Mouse (Mus musculus): ENCODE measurements at regions not wholly inside any gene's neighbourhood (a gene's known extent, or its start where the extent isn't known, plus 50 kb on each side); places are given as distances from the start of the nearest gene placed in this dataset.

- DNase-seq (ENCODE audit: low spot score in 2 of 2), result no peak
These were observed 98.1 kb upstream of the Gm6657 start for GRCm38 (mm10) chr12:78095916-78096315.

DNA sequence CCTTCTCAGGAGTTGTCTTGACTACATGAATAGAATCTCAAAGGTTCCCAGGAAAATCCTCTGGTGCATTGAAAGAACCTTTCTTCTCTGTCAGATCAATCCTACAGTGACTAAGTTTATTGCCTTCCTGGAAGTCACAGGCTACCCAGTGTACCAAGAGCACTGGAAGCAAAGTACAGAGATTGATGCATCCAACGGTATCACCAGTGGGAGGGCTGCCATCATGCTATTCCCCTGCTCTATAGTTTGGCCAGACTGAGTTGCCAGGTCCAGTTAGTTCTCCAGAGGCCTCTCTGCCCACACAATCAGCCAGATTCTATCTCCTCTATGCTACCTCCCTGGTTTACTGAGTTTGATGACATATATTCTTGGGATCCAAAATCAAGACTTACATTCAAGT is 96.9 kb upstream of the Gm6657 start:
- no peak for DNase-seq (ENCODE audit: low spot score in 2 of 2)

GRCm38 (mm10) chr12:78097692-78098091 is 96.3 kb upstream of the Gm6657 start:
- no peak for DNase-seq (ENCODE audit: low spot score in 2 of 2)

DNA sequence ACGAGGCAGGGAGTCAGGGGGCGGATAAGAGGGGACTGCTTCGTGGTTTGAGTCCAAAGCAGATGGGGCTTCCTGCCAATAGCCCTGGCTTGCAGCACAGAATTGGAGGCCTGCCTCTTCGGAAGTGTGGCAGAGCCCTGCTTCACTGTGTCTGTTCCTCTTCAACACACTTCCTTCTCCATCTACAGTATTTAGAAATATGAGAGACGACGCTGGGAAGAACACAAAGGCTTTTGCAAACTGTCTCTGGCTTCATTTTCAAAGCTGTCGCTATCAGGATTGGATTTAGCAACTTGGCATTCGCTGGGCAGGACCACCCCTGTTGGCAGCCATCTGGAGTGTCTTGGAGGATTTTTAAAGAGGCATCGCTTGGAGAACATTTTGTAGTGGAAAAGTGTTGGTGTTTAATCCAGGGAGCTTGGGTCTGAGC is 95.3 kb upstream of the Gm6657 start:
- DNase-seq (ENCODE audit: low spot score in 2 of 2), result no peak

- DNase-seq (ENCODE audit: low spot score in 2 of 2), result no peak
These were observed 94.3 kb upstream of the Gm6657 start for GRCm38 (mm10) chr12:78099761-78100160.

- DNase-seq (ENCODE audit: low spot score in 2 of 2), result no peak
These were observed 93.3 kb upstream of the Gm6657 start for GRCm38 (mm10) chr12:78100756-78101155.

DNA sequence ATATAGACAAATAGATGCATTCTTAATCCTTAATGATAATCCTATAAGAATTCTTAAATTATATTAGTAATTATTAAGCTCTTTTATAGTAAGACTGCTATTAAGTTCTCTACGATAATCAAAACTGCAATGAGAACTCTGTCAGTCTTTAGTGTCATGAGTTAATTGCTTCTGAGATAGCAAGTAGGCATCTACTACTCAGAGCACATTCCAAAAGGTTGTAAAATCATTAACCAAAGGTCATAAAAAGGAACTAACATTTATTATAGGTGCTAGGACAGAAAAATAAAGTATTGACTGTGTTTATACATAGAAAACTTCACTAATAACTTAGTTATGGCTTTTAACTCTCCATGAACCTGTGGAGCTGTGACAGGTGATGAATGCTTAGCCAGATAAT is 84.1 kb upstream of the Gm6657 start:
- DNase-seq (ENCODE audit: low spot score in 2 of 2), result no peak

DNA sequence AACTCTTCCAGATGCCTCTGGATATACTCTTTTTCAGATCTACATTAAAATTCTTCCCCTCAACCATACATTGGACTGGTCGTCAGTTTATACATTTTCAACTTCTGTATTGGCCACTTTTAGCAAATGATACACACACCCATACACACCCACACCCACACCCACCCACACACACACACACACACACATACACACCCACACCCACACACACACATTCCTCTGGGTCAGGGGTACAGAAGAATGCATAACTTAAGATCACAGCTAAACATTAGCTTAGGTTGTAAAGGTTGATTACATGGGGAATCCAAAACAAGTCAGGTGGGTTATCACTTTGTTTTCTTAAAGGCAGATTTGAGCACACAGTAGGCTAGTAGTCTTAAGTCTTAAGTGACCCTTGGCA is 75.9 kb upstream of the Gm6657 start:
- no peak for DNase-seq (ENCODE audit: low spot score in 2 of 2)

DNA sequence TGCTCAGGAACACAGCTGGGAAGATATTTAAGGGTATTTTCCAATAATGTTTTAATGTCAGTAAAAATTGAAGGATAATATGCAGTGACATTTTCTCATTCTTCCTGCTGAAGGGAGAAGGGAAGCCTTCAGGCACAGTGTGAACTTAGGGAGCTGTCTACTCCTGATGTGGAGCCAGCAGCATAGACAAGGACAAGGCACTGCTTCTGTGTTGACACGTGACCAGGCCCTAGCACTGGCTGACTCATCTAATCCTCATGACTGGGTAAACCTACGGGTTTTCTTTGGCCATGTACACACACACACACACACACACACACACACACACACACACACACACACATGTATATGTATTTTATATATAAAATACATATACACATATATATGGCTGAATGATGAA is 74.8 kb upstream of the Gm6657 start:
- no peak for DNase-seq (ENCODE audit: low spot score in 2 of 2)

GRCm38 (mm10) chr12:78119855-78120254 is 74.2 kb upstream of the Gm6657 start:
- DNase-seq (ENCODE audit: low spot score in 2 of 2), result no peak

GRCm38 (mm10) chr12:78129130-78129845 is 64.8 kb upstream of the Gm6657 start:
- no peak for DNase-seq (ENCODE audit: low spot score in 2 of 2)

DNA sequence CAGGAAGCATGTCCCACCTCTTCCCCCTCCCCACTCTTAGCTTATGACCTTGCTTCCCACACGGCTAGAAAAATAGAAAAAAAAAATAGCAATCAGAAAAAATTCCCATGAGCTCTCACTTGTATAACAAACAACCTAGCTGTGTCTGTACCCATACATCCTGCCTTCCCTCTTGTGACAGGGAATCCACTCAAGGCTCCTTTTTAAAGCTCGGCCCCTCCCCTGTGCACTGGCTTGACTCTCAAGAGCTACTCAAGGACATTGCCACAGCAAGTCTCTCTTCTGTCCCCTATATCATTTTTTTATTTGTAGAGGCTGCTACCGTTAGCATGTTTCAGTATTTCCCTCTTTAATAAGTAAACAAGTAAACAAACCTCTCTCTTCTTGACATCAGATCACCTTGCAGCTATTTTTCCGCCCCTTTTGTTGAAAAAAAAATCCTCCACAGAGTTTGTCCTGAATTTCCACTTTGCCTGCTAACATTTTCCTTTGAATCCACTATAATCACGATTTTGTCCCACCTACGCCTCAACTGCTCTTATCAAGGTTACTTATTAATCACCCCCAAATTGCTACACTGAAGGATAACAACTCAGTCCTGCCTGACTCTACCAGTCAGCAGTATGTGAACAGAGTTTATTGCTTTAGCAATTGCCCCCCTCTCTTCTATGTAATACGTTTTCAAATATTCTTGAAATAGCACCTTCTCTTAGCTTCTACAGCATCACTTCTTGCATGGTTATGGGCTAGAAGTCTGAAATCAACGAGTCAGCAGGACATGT is 61.8 kb upstream of the Gm6657 start:
- DNase-seq (ENCODE audit: low spot score in 2 of 2), result no peak

- DNase-seq (ENCODE audit: low spot score in 2 of 2), result no peak
These were observed 60.7 kb upstream of the Gm6657 start for GRCm38 (mm10) chr12:78133341-78133740.

- DNase-seq (ENCODE audit: low spot score in 2 of 2), result no peak
These were observed 60.1 kb upstream of the Gm6657 start for GRCm38 (mm10) chr12:78133984-78134383.

DNA sequence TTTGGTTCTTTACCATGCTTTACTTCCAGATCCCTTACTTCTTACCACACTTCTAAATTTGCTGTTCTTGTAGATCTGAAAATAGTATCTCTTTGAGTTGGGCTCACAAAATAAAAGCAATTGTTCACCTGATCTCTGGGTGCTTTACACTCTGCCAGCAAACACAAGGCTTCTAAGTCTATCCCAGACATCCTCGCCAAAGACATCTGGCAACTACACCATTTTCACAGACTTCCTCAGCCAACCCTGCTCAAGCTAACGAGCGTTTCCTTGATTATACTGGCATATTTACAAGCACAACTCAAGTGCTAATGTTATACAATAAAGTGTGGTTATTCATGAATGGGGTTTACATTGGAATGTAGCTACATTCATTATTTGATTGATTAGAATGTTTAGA is 56.8 kb upstream of the Gm6657 start:
- no peak for DNase-seq (ENCODE audit: low spot score in 2 of 2)

DNA sequence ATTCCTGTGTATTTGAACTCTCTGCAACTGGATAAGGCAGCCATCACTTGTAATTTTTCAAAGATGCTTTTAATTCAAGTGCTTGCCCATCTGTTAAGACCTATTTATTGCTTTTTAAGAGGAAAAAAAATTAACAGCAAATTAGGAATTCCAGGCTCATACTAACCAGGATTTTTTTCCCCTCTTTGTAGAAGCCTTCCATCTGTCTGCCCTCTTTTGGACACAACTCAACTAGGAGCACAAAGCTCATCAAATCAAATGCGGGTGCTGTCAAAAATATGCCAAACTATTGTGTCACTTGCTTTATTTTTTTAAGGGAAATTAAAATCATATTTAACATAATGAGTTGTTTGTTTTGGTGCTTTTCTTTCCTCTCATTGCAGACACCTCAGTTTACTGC is 55.6 kb upstream of the Gm6657 start:
- no peak for DNase-seq (ENCODE audit: low spot score in 2 of 2)
